Mouse (Mus musculus): ENCODE results near the gene Sdk1.

The Sdk1 gene

GRCm38 (mm10) chr5:141240841-141241543 is at the start of gene Sdk1:
Gene Sdk1 (plus strand): TSS chr5:141241490.
- peak; percentile 98 for DNase-seq

DNA sequence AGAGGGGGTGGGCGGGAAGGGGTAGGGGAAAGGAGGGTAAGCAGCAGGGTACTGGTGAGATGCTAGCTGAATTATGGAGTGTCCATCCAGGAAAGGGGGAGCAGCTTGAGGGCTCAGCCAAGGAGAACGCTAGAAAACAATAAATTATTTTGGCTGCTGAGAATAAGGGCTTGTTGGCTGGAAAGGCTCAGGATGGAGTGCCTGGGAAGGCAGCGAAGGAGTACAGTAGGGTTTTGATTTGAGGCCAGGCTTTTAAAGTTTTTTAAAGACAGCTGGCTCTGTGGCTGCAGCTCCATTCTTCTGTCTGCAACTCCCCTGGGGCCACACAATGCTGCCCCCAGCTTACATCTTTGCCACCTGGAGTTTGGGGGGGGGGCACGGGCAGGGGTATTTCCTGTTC is 44.0 kb upstream of the Sdk1 start:
- DNase-seq = no peak

- no peak for DNase-seq
Measured at GRCm38 (mm10) chr5:141202276-141203065, 38.8 kb upstream of the Sdk1 start.

DNA sequence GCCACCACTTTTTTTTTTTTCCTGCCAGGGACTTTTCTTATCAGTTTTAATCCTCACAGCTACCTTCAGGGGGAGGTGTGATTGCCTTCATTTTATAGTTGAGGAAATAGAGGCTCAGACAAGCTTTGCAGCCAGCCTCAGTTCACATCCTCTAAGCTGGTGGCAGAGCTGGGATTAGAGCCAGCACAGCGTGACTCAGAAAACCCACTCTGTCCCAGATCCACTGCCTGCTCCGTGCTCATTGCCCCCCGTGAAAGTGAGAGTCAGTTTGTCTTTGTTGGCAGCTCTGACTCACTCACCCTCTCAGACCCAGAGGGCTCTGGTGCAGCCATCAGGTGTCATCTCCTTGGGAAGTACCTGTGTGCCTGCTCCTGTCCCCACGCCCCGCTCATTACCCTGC is 34.2 kb upstream of the Sdk1 start:
- DNase-seq = peak; percentile 37

GRCm38 (mm10) chr5:141225243-141225642 is 16.0 kb upstream of the Sdk1 start:
- no peak for DNase-seq

GRCm38 (mm10) chr5:141234326-141234725 is 7.0 kb upstream of the Sdk1 start:
- no peak for DNase-seq

- DNase-seq = no peak
Measured at GRCm38 (mm10) chr5:141239401-141239800, 1.9 kb upstream of the Sdk1 start.

- DNase-seq = no peak
Measured at GRCm38 (mm10) chr5:141240441-141240840, 849 bp upstream of the Sdk1 start.

DNA sequence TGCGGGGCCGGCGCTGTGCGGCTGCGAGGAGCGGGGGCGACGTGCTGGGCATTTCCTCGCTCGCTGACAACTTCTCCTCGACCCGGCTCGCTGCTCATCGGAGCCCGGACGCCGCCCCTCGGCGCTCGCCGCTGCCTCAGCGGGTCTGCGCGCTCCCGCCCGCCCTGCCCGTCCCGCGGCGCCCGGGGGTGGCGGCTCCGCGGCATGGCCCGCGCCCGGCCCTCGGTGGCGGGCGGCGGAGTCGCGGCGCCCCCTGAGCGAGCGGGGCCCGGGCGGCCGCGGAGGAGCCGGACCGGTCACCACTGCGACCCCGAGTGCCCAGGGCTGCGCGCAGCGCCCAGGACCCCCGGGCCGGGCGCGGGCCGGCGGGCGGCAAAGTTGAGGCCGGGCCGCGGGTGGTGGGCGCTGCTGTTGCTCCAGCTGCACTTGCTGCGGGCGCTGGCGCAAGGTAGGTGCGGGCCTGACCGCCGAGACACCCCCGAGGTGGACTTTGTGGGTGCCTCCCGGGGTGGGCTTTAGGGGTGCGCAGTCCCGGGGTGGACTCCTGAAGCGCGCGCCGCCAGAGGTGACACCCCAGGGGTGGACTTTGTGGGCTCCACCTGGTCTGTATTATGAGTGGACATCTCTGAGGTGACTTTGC is 475 bp downstream of the Sdk1 start:
- no peak for DNase-seq

- DNase-seq = no peak
Measured at GRCm38 (mm10) chr5:141243253-141243965, 2.1 kb downstream of the Sdk1 start.

DNA sequence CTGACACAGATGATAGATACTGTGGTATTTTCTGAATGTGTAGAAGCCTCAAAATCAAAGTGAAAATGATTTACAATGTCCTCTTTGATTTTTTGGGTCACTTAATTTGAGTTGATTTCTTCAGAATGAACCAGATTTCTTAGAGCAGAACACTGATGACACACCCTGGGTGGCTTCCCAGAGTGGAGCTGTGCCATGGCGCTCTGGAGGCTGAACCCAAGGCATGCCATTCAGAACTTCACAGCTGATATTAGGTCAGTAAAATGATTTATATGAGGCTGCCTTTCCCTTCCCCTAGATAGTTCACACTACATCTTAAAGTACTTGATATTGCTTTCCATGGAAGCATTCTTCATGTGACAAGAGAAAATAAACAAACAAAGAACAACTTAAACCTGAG is 23.0 kb downstream of the Sdk1 start:
- no peak for DNase-seq

DNA sequence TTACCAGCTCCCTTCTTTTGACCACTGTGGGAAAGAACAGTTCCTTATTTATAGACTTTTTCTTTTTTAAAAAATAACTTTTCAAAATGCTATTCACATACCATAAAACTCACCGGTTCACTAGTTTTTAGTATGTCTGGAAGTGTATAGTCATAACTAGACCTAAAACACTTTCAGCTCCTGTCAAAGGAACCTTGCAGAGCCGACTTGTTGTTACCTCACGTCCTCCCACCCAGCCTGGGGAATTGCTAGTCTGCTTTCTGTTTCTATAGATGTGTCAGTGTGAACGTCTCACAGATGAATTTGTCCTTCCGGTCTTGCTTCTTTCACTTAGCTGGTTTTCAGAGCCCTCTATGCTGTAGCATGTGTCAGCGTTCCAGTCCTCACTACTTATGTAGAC is 35.8 kb downstream of the Sdk1 start:
- no peak for DNase-seq

DNA sequence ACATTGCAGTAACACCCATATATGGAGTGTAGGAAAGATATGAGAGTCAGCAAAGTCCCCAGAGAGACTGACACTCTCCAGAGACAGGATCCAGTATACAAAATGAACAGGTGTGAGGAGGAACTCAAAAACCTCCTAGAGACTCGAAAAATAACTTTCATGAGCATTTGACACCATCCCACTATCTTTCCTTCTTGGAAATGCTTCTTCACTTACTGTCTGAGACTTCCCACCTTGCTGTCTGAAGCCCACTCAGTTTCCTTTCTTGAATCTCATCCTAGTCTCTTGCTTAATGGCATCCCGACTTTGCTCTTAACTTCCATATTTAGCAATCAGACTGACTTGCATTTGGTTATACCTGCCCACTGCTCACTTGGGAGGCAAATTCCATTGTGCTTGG is 40.5 kb downstream of the Sdk1 start:
- DNase-seq = no peak

DNA sequence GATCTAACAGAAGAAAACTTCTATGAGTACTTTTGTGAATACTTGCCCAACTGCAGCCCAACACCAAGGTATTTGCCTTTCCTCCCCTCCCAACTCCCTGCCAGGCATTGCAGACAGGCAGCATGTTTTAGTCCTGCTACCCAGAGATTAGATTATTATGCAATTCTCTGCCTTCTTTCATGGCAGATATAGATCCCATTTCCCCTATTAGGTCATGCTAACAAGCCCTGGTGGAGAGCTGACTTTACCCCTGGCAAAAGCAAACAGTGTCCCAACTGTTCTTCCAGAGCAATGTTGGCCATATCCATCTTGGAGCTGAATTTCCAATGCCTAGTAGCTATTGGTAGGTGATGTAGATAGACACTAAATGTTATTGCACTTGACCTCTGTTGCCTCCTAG is 48.3 kb downstream of the Sdk1 start:
- no peak for DNase-seq

DNA sequence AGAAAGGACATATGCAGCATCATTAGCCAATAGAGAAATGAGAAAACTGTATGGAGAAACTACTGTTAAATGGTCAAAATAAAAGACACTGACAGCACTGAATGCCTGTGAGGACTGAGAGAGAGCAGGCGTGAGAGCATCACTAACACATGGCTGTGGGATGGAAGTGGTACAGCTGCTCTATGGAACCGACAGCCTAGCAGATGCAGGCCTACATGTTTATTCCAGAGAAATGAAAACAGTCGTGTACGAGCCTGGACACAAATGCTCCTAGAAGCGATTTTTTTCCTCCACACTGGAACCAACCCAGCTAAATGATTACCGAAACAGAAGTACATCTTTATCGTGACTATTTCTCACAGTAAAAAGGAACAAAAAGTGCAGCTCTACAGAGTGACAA is 54.0 kb downstream of the Sdk1 start:
- no peak for DNase-seq

DNA sequence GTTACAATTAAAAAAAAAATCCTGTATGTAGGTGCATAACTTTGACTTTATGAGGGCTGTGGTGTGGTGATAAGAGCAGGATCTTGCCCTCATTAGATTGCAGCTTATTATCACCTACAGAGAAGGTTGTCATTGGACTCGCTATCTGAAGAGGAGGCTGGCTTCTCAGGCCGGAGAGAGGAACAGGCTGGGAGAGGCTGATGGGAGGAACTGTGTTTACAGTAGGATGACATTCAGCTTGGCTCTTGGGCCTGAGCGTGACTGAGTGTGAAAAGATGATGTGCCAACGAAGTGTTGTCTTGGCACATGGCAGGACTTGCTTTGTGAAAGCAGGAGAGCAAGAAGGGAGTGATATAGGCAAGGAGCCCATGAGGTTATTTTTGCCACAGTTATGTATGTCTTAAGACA is 61.0 kb downstream of the Sdk1 start:
- no peak for DNase-seq

GRCm38 (mm10) chr5:141303746-141304145 is 62.5 kb downstream of the Sdk1 start:
- DNase-seq = no peak

DNA sequence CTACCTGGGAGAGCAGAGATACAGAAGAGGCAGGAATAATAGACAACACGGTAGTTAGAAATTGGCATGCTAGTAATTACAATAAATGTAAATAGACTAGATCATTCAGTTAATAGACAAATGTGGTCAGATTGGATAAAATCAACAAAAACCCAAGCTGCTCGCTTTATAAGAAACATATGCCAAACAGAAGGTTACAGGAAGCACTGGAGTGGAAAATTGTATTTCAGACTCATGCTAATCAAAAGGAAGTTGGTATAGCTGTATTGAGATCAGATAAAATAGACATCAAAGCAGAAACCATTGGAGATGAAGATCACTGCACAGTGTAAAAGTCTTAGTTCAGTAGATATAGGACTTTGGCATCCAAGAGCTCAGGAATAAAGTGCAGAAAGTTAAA is 63.4 kb downstream of the Sdk1 start:
- DNase-seq = no peak

GRCm38 (mm10) chr5:141310641-141311040 is 69.4 kb downstream of the Sdk1 start:
- no peak for DNase-seq

- no peak for DNase-seq
Measured at GRCm38 (mm10) chr5:141311801-141312200, 70.5 kb downstream of the Sdk1 start.

- no peak for DNase-seq
Measured at GRCm38 (mm10) chr5:141312305-141312704, 71.0 kb downstream of the Sdk1 start.

GRCm38 (mm10) chr5:141317095-141317494 is 75.8 kb downstream of the Sdk1 start:
- no peak for DNase-seq

GRCm38 (mm10) chr5:141324910-141325309 is 83.6 kb downstream of the Sdk1 start:
- no peak for DNase-seq
